Mouse (Mus musculus): ENCODE data around the gene Sppl2c.

Gene Sppl2c

DNA sequence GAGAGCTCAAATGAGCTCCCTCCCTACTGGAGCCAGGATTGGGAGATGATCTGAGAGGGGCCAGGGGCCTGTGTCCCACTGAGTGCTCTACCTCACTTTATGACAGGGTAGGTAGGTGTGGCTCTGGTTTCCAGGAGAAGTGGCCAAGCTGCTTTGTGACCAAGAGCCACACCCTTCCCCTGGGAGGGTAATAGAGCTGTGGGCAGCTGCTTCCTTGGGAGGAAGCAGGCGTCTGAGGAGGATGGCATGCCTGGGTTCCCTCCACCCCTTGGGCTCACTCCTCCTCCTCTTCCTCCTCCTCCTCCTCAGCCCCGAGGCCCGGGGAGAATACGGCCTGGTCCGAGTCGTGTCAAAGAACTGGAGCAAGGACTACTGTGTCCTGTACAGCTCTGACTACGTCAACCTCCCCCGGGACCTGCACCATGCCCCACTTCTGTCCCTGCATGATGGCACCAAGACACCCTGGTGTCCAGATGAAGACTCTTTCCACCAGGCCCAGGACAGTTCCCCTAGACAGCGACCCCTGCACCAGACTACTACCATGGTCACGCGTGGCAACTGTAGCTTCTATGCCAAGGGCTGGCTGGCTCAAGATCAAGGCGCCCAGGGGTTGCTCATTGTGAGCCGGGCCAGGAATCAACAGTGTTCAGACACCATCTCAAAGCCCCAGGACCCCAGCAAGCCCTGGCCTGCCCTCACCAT, at the start of gene Sppl2c:
Sppl2c (plus strand) TSS at position 193 of the 702 bp plus-strand sequence.
- peak; percentile 51 to 52 for DNase-seq

DNA sequence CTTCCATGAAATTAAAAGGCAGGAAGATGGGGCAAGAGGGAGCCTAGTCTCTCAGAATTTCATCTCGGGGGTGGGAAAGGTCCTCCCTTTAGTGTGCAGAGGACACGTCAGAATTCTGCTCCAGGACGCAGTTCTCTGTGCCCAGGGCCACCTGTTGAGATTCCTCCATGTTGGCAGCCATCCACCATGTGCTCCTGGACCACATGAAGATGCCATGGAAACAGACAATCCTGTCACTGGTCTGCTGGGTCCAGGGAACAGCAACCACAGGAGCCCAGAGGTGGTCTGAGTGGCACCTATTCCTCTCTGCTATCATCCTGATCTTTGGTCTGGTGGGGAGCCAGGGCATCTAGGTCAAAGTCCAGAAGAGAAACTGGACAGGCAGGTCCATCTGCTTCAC, 47.2 kb upstream of the Sppl2c start:
- peak; percentile 73 for DNase-seq

DNA sequence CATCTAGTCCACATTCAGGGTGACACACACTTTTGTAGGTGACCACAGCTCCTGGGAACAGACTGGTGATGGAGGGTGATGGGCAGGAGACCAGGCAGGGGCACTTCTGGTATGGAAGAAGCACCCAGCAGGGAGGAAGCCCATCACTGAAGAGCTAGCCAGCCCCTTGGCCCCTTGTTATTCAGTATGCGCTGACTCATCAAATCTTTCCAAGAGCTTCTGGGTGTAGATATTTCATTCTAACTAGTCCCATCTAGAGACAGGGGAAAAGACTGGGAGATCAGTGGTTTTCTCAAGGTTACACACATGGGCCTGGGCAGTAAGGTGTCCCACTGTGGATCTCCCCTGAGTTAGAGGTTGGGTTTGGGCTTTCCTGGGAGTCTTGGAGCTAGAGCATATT, 41.2 kb upstream of the Sppl2c start:
- DNase-seq: no peak

DNA sequence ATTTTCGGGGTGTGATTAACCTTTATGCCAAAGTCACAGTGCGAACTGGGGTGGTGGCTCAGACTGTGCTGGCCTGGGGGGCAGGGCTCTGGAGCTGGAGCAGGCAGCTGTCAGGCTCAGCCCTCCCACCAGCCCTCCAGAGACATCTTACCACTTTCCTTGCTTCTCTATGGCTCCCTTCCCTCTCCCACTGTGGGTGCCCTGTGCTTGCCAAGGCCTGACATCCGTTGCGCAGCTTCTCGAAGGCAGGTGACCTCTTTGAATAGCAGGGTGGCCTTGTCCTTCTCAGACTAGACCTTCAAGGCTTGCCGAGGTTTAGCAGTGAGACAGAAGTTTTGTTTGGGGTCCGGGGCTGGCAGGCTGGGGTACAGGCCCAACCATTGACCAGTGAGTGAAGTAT, 37.3 kb upstream of the Sppl2c start:
- peak; percentile 77 to 84 for DNase-seq

DNA sequence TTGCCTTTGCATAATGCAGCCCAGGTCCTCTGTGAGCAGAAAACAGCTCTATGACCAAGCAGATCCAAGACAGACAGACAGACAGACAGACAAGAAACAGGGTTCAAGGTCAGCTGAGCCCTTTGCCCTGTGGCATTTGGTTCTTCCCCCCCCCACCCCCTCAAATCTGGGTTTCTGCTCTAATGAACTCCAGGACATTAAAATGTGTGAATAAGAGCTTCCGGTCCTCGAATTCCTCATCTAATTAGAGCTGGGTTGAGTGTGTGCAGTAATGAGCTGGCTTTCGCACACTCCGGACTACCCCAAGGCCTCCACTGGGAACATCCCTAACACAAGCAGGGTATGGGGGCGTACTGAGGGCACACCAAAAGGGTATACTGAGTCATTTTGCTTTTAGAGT, 35.2 kb upstream of the Sppl2c start:
- DNase-seq: no peak

DNA sequence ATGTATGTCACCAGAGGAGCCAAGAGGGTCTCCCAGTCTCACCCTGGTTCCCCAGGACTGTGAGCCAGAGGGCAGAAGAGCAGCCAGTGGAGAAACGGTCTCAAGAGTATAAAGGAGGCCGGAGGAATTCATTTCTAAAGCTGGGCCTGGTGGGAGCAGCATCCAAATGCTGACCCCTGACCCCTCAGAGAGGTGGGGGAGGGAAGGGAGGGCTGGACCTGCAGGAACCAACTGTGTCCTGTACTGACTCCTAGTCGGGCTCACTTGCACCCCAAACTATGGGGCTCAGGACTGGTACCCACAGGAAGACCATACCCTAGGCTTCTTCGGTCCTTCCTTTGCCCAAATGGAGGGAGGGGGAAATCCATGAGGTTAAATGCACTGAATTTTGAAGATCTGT, 31.8 kb upstream of the Sppl2c start:
- peak in 1 of 2 experiments; percentile 44 for DNase-seq

DNA sequence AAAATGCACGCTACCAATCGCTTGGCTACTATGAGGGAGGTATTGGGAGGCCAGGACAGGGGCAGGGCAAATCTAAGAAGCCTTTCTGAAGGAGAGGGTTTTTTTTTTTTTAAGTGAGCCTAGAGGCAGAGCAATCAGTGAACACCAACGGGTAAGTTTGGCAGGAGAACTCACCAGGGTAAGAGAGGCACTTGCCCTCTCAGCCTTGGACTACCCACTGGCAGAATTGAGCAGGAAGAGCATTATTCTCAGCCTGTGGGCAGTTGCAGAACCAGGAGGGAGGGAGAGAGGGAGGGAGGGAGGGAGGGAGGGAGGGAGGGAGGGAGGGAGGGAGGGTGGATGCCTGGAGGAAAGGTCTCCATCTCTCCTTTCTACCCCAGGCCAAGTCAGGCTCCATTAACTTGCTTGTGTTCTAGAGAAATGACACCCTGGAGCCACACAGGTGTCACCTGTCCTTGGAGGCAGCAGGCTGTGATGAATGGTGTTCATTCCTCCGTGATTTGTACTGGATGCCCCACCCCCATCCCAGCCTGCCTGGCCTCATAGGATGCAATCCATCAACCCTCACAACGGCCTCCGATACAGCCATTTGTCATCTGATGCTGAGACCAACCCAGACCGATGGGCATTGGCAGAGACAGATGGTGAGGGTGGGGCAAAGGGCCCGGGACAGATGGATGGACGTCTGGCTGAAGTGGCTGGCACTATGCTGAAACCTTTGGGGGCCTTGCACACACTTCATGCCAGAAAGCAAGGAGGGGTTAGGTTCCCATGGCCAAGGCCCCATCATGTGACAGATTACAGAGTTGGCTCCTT, 31.1 kb upstream of the Sppl2c start:
- peak; percentile 96 to 97 for DNase-seq

DNA sequence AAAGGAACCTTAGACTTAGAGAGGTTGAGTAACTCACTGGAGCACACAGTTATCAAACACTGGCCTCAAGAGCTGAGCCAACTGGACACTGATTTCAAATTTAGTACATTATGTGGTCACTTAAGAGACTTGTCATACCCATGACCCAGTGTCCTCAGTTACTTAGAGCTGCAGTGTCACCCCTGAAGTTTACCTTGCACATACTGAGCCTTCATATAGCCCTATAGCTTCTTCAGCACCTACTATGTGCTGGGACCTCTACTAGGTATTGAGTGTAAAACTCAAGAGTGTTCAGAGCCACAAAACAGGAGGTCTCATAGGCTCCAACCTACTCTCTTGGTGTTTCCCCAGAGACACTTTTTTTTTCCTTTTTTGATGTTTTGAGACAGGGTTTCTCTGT, 30.2 kb upstream of the Sppl2c start:
- DNase-seq: no peak

DNA sequence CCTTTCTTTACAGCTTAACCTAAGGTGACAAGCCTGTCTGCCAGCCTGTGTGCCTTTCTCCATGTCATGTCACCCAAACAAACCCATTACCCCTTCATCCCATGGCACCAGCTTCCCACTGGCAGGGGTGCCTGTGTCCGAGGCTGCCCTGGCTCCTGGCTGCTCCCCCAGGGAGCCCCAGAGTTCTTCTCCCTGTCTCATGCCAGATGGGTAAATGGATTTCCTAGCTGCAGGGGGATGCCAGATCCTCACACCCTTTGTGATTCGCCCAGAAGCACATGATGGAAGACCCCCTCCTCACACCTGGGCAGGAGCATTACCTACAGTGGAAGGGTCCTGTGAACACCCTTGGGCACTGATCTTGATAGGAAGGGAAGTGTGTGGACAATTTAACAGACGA, 29.7 kb upstream of the Sppl2c start:
- DNase-seq: no peak

DNA sequence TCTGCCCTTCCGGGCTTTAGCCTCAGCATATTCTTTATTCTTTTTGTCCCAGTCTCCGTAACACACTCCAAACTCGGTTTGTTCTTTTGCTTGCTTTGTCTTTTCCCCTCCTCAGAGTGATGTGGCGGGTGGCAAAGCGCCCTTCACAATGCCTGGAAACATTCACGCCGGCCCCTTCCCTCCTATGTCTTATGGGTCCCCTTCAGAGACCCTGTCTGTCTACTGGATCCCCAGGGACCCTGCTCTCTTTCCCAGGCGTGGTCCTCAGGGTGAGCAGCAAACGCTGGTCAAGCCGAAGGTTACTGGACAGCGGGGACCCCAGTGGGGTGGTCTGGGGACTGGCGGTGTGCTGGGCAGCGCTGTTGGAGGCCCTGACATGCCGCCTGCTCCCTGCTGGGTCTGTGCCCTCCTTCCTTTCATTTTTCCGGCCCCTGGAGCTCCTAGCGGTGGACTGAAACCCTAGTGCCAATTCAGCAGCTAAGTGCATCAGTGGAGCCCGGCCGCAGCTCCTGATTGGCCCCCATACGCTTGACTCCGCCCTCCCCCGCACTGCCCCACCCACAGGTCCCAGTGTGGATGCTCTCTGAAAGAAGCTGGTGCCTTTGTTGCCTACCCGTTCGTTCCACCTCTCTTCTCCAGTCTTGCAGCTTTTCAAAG, 28.4 kb upstream of the Sppl2c start:
- DNase-seq: peak; percentile 90 to 94

DNA sequence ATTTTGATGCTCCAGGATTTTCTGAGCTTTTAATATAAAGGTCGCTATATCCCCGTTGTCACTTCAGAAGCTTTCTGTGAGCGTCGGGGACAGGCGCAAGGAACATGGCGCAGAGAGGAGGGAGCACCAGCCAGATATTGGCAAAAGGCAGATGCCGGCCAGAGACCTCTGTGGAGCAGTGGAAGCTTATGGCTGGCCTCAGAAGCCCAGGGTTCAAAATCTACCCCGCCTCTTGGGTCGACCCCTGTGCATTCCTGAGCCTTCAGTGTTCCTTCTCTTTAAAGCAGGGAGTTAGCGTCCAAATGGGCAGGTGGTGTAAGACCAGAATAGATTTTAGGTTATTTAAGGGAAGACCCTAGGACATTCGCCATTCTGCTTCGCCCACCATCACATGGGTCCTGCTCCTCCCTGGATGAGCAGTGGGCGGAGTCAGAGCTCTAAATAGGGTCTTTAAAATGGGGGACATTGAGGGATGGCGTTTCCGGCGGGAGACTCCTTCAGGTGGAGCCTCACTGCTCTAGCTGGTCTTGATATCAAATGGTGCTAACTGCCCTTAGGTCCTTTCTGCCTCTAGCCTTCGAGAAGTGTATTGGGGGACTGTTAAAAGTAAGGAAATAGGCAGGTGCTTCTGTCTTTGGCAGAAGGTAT, 27.7 kb upstream of the Sppl2c start:
- DNase-seq: peak in 1 of 2 experiments; percentile 36

DNA sequence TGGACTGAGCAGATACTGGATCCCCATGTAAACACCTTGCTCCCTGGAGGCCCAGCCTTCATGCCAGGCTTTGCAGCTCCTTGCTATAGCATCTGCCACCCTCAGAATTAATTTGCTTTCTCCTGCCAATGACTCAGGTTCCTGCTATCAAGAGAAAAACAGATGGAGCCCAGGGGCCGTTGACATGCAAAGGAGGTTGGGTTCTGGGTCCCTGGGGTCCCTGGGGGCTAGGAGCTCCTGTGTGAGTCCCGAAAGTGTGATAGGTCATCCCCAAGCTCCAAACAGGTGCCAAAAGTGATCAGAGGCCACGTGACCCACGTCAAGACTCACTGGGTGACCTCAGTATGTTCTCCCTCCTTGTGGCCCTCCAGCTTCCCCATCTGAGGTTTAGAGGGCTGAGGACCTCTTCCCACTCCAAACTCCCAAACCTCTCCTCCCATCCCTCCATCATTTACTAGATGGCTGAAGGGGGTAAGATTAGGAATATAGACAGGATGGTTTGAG, 26.3 kb upstream of the Sppl2c start:
- DNase-seq: peak in 1 of 2 experiments; percentile 50

DNA sequence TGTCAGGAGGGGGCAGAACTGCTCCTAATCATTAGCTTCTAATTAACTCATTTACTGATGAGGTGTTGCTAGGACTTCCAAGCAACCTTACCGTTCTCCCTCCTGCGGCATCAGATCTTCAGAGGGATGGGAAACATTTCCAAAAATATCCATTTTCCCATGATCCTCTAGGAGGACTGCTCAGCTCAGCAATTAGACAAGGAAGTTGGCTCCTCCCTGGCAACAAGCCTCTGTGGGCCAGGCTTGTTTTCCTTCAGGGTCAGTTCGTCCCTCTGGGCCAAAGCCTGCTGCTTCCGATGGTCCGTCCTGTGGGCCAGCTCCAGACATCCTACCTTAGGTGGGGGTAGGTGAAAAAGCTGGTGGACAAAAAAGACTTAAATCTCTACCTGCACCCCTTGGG, 25.0 kb upstream of the Sppl2c start:
- DNase-seq: no peak

DNA sequence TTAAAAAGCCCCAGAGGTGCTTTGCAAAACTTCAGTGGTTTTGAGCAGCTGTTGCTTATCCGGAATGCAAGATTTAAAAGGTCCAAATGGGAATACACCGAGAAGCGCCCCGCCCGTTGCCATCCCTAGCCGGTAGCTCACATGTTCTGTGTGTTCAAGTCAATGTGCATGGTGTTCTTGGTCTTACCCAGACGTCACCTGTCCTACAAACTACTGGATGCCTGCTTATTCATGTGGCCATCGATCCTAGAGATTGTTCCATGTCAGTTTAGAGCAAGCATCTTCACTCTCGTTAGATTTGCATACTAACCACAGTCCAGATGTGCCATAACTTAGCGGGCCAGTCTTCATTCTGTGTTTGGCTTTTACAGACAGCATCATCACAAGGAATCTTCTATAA, 21.9 kb upstream of the Sppl2c start:
- DNase-seq: no peak

DNA sequence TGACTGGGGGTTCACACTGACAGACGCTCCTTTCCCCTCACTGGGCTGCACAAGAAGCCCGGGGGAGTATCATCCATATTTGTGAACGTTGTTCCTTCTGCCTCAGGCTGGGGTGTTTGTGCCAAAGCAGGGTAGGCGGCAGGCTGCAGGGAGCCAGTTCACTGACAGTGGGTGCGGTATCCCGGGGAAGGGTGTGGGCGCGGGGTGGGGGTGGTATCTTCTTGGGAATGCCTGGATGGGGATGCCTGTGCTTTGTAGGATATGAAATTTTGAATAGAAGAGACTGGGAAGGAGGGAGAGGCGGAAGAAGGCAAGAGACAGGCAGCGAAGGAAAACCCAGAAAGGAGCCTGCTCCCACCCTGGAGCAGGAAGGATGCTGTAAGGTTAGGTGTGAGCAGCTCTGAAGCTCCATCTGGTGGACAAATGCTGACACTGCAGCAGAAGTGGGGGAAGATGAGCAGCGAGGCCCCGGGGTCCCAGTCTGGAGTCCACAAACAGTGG, 14.8 kb upstream of the Sppl2c start:
- peak; percentile 90 to 93 for DNase-seq

DNA sequence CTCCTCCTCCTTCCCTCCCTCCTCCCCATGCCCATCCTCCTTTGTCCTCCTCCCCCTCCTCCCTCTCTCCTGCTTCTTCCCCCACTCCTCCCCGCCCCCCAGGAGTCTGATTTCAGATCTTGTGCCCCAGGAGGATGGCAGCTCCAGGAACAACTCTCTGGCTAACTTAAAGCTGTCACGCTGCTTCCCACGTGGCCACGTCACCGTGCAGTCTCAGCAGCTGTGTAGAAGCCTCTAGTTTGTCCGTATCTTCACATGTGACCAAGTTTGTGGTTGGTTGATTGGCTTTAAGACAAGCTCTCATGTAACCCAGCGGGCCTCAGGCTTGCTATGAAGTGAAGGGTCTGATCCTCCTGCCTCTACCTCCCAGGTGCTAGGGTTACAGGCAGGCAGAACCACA, 7.2 kb upstream of the Sppl2c start:
- DNase-seq: peak; percentile 28 to 36

DNA sequence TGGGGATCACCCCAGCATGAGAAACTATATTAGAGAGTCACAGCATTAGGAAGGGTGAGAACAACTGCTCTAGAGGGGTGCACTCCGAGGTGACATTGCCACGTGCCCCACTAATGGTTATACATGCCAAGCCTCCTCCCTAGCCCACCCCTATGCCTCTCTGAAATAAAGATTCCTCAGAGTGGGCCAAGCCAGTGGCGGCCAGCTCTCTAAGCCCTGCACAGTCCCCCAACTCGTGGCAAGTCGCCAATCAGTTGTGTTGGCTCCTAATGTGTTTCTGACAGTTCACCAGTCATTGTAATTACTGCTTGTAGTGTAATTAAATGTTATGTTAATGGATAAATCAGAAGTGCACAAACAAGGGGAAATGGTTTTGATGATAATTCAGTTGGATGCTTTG, 6.3 kb upstream of the Sppl2c start:
- DNase-seq: peak; percentile 75 to 80

DNA sequence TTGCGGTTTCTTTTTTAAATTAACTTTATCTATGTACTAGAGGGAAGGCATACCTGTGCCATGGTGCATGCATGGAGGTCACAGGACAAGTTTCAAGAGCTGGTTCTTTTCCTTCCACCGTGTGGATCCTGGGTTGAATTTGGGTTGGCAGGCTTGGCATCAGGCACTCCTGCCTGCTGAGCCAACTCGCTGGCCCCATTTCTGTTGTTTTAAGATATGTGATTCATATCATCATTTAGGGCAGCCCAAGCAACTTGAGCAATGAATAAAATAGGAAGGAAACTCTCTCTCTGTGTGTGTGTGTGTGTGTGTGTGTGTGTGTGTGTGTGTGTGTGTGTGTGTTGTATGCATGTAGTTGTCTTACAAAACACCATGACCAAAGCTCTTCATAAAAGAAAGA, 4.0 kb upstream of the Sppl2c start:
- DNase-seq: peak; percentile 35 to 38

DNA sequence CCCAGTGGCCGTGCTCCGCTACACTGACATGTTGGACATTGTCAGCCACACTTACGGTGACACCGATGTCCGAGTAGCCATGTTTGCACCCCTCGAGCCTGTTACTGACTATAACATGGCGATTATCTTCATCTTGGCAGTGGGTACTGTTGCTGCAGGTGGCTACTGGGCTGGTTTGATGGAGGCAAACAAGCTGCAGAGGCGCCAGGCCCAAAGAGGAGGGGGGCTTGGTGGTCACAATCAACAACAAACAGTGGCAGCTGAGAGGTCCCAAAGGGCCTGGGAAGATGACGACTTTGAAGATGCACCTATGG, 667 bp downstream of the Sppl2c start:
- DNase-seq: peak in 1 of 2 experiments; percentile 26

DNA sequence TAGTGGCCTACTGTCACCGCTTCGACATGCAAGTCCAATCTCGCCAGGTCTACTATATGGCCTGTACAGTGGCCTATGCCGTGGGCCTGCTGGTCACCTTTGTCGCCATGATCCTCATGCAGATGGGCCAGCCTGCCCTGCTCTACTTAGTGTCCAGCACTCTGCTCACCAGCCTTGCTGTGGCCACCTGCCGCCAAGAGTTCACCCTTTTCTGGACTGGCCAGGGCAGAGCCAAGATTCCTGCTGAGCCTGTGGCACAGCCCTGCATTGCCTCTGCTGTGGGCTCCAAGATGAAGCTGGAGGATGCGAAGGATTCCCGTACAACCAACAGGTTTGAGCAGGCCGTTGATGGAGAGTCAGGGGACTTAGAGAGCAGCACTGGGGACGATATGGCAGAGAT, 1.6 kb downstream of the Sppl2c start:
- DNase-seq: peak in 1 of 2 experiments; percentile 41

DNA sequence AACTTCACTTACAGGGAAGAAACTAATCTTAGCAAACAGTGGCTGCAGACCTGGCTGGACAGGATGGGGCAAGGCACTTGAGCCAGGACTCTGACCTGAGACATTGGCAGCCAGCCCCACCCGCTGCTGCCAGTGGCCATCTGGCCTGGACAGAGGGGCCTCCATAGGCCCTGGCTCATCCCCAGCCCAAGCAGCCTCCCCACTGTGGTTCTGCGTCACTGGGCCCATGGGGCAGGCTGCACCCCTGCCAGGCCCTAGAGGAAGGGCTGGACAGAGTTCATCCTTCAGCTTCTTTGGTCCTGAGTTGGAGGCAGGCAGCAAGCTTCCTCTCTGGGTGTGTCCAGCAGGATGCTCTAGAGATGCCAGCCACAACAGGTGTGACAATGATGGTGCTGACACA, 3.9 kb downstream of the Sppl2c start:
- peak; percentile 90 to 93 for DNase-seq

DNA sequence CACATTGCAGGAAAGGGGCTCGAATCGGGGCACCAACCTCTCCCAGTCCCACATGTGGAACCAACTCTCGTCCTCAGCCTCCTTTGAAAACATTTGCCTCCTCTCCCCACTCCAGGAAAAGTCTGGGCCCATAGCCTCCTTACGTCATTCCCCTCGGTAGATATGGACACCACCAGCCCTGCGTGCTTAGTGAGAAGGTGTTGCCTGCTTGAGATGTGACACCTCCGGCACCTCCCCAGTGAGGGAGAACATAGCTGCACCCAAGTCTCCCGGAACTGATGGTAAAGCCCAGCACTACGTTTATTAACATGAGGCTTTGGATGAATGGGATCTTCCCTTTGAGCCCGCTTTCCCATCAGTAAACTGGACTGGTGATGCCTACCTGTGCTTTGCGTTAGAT, 9.3 kb downstream of the Sppl2c start:
- DNase-seq: no peak

DNA sequence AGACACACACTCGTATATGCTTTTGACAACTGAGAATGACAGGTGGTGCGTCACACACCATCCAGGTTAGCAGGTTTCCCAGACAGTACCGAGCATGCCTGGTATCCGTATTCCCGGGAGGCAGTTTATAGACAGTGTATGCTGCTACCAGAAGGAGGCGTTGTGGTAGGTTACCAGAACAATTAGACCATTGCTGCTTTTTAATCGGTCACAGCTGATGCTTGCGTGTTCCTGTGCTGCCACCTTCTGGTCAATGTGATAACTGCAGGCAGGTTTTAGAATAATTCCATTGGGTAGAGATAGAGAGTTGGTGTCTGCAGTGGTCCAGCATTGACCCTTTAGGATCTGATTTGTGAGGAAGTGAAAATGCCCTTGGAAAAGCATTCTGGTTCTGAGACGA, 9.7 kb downstream of the Sppl2c start:
- peak; percentile 95 to 99 for DNase-seq
